Mouse (Mus musculus): ENCODE measurements around the gene Rab33b.

DNA sequence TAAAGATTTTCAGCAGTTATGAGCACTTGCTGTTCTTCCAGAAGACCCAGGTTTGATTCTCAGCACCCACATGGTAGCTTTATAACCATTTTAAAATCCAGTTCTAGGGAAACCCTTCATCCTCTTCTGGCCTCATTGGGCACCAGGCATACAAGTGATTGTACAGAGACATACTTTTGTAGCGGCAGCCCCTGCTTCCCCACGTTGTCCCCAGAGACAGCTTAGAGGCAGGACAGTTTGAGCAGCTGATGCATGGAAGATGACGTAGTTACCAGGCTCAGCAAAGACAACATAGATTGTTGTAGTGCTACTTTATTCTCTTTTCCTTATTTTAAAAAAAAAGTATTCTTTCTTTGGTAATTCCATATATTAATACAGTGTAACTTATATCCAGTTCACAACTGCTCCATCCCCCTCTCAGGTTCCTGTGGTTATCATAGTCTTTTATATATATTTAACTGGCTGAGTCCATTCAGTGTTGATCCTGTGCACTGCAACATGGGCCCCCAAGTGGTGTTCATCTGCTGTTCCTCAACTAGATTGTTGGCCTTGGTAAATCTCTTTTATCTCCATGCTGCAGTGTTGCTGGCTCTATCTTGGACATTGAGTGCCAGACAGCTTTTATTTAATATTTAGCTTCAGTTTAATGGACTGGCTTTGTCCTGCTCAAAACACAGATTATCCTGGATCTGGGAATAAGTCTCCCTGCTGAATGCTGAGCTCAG lies 48.7 kb upstream of the Rab33b start:
- TF ChIP-seq POLR2A (IDR thresholded peaks at IDR 0.05; ENCODE audit: borderline replicate concordance, control insufficient read depth, low read depth, low read length), result no peak
- TF ChIP-seq CTCF (IDR thresholded peaks at IDR 0.05; ENCODE audit: control insufficient read depth, insufficient read depth, low read length), result no peak
